7 mouse cellular contexts compared by ENCODE assay signal in genomic region chr3:69318131-69318951, GRCm38 (mm10). TPM values are rescaled to one million over a fixed set of nuclear protein-coding genes. Genes with fewer than 3 reads are reported as not detected.
A peak's percentile ranks its signal among the peaks of the same experiment; 100 is the strongest.
DNase-seq lines count a peak whose midpoint lies in the region; ATAC-seq and TF ChIP-seq lines count a peak whose summit lies in the region.

No protein-coding gene starts in this region.

- WGBS in hindbrain, embryonic 12.5 days: 6% methylated on average over 25 of the region's 25 CpGs
- WGBS in limb, embryonic 15.5 days: 3% methylated on average over 25 of the region's 25 CpGs
- 5% methylated on average over 25 of the region's 25 CpGs for WGBS in midbrain, postnatal 0 days
- 10% methylated on average over 25 of the region's 25 CpGs for WGBS in thymus, adult 2 months

- no peak for TF ChIP-seq CTCF in midbrain, postnatal 0 days (IDR thresholded peaks at IDR 0.05)
- TF ChIP-seq CTCF in thymus, adult 2 months (IDR thresholded peaks at IDR 0.05; ENCODE audit: borderline replicate concordance, control insufficient read depth, extremely low read depth, insufficient read depth, low read length, poor library complexity): no peak

- DNase-seq in ES-E14 (ENCODE audit: low read depth, low spot score): no peak
- peak; percentile 24 to 30 for DNase-seq in adrenal gland, postnatal 36 days
- DNase-seq in midbrain, postnatal 0 days (ENCODE audit: low spot score): no peak
- DNase-seq in thymus, adult 2 months: peak; percentile 10

- H3K4me2 ChIP-seq in hindbrain, embryonic 12.5 days (replicated peaks): peak overlapping the region; percentile 95
- peak overlapping the region; percentile 96 for H3K4me2 ChIP-seq in limb, embryonic 15.5 days
- peak overlapping the region; percentile 87 for H3K4me2 ChIP-seq in midbrain, postnatal 0 days (ENCODE audit: low read depth, low read length, poor library complexity, severe bottlenecking)

- H3K9ac ChIP-seq in ES-E14 (ENCODE audit: insufficient read depth, low read depth, low read length, poor library complexity, severe bottlenecking): no peak overlapping the region
- H3K9ac ChIP-seq in hindbrain, embryonic 12.5 days: peak overlapping the region; percentile 88
- H3K9ac ChIP-seq in limb, embryonic 15.5 days: peak overlapping the region; percentile 29; the same call in 1 of the 2 replicates
- peak overlapping the region; percentile 79; the same call in 1 of the 2 replicates for H3K9ac ChIP-seq in midbrain, postnatal 0 days (replicated peaks; ENCODE audit: low read length, poor library complexity, severe bottlenecking)

- peak; percentile 61 for ATAC-seq in erythroid progenitor cell, adult 5-6 weeks (replicated peaks; ENCODE audit: low FRiP score, poor library complexity, severe bottlenecking)
- no peak for ATAC-seq in hindbrain, embryonic 12.5 days (ENCODE audit: low FRiP score)
- no peak for ATAC-seq in limb, embryonic 15.5 days (ENCODE audit: insufficient number of reproducible peaks, low FRiP score, low TSS enrichment, low read depth)
- no peak for ATAC-seq in midbrain, postnatal 0 days (ENCODE audit: low FRiP score)

- H3K36me3 ChIP-seq in ES-E14 (ENCODE audit: control insufficient read depth, insufficient read depth, low read length, poor library complexity, severe bottlenecking): no peaks in the 10 kb centered on the region
- H3K36me3 ChIP-seq in hindbrain, embryonic 12.5 days: no peaks in the 10 kb centered on the region
- H3K36me3 ChIP-seq in limb, embryonic 15.5 days: no peaks in the 10 kb centered on the region
- no peaks in the 10 kb centered on the region for H3K36me3 ChIP-seq in midbrain, postnatal 0 days (ENCODE audit: insufficient read depth, low read length)
- H3K36me3 ChIP-seq in thymus, adult 2 months (ENCODE audit: control insufficient read depth, insufficient read depth, low read length): no peaks in the 10 kb centered on the region

- H3K27ac ChIP-seq in ES-E14 (ENCODE audit: insufficient read depth, low read depth, low read length, poor library complexity, severe bottlenecking): no peak overlapping the region; the same call in 1 of the 2 replicates
- no peak overlapping the region for H3K27ac ChIP-seq in hindbrain, embryonic 12.5 days
- H3K27ac ChIP-seq in limb, embryonic 15.5 days: no peak overlapping the region
- no peak overlapping the region for H3K27ac ChIP-seq in midbrain, postnatal 0 days (ENCODE audit: low read depth, low read length)
- H3K27ac ChIP-seq in thymus, adult 2 months (ENCODE audit: control insufficient read depth, insufficient read depth, low read length): no peak overlapping the region

- TF ChIP-seq POLR2A in thymus, adult 2 months (IDR thresholded peaks at IDR 0.05; ENCODE audit: control insufficient read depth, extremely low read depth, insufficient read depth, low read length, poor library complexity): no peak

- H3K4me1 ChIP-seq in ES-E14 (ENCODE audit: control insufficient read depth in 2 of 2, insufficient read depth in 2 of 2, low read length in 2 of 2, poor library complexity in 1 of 2): peaks cover 2% of the 10 kb centered on the region in 2 experiments
- peaks cover 32% of the 10 kb centered on the region for H3K4me1 ChIP-seq in hindbrain, embryonic 12.5 days
- H3K4me1 ChIP-seq in limb, embryonic 15.5 days: peaks cover 19% of the 10 kb centered on the region
- peaks cover 10% of the 10 kb centered on the region; the same call in 1 of the 2 replicates for H3K4me1 ChIP-seq in midbrain, postnatal 0 days (ENCODE audit: insufficient read depth, low read length)
- peaks cover 18% of the 10 kb centered on the region for H3K4me1 ChIP-seq in thymus, adult 2 months (replicated peaks; ENCODE audit: control insufficient read depth, insufficient read depth, low read length)

- no peaks in the 10 kb centered on the region for H3K9me3 ChIP-seq in ES-E14 (ENCODE audit: control insufficient read depth, insufficient read depth, low read depth, low read length)
- no peaks in the 10 kb centered on the region for H3K9me3 ChIP-seq in hindbrain, embryonic 12.5 days (replicated peaks)
- no peaks in the 10 kb centered on the region for H3K9me3 ChIP-seq in limb, embryonic 15.5 days
- H3K9me3 ChIP-seq in midbrain, postnatal 0 days (ENCODE audit: low read length): no peaks in the 10 kb centered on the region

- H3K27me3 ChIP-seq in hindbrain, embryonic 12.5 days: no peaks in the 10 kb centered on the region
- no peaks in the 10 kb centered on the region for H3K27me3 ChIP-seq in limb, embryonic 15.5 days
- no peaks in the 10 kb centered on the region for H3K27me3 ChIP-seq in midbrain, postnatal 0 days (ENCODE audit: insufficient read depth, low read length)
- H3K27me3 ChIP-seq in thymus, adult 2 months (ENCODE audit: control insufficient read depth, insufficient read depth, low read length): peaks cover 6% of the 10 kb centered on the region; the same call in 1 of the 2 replicates

- in situ Hi-C loops in ES-E14 (cut with MboI; ENCODE audit: low sequenced_read_pairs in 2 of 2, unreplicated experiment in 2 of 2): no loop called here

- peak overlapping the region; percentile 80 to 97; a peak in 2 of 4 replicates for H3K4me3 ChIP-seq in ES-E14 (ENCODE audit: insufficient read depth in 1 of 2, low read depth in 1 of 2, low read length in 2 of 2, poor library complexity in 1 of 2, severe bottlenecking in 1 of 2)
- peak overlapping the region; percentile 76 for H3K4me3 ChIP-seq in hindbrain, embryonic 12.5 days
- peak overlapping the region; percentile 75 for H3K4me3 ChIP-seq in limb, embryonic 15.5 days
- H3K4me3 ChIP-seq in midbrain, postnatal 0 days (ENCODE audit: low read depth, low read length): peak overlapping the region; percentile 83
- peak overlapping the region; percentile 56; the same call in 1 of the 2 replicates for H3K4me3 ChIP-seq in thymus, adult 2 months (ENCODE audit: control insufficient read depth, insufficient read depth, low read length)

TF ChIP-seq in ES-E14, 5 proteins besides CTCF, POLR2A, EP300 and RAD21:
- no peak for TF ChIP-seq CHD2 (IDR thresholded peaks at IDR 0.05; ENCODE audit: low read depth, low read length)
- TF ChIP-seq ZC3H11A (IDR thresholded peaks at IDR 0.05; ENCODE audit: borderline replicate concordance, low read depth, low read length): no peak

RNA-seq across cellular contexts. Expression of gene Ppm1l, which starts 1.7 kb away (rescaled TPM):
- total RNA-seq in ES-E14 (2012; rRNA removed): 5.2 and 5.6 TPM in 2 replicates
- total RNA-seq in adrenal gland, postnatal 36 days (2021): 10 to 100 TPM; 13.5 to 15.9 TPM
- total RNA-seq in erythroid progenitor cell, adult 5-6 weeks (2015; ENCODE audit: low replicate concordance): 27.2 and 28.5 TPM in 2 replicates
- 29.4 and 32.6 TPM in 2 replicates for total RNA-seq in erythroid progenitor cell, adult 5-6 weeks (2017; ENCODE audit: low replicate concordance)
- 23.3 and 26.9 TPM in 2 replicates for polyA plus RNA-seq in hindbrain, embryonic 12.5 days (2016; fragmentation: Nextera tagmentation; extraction: Ambion mirVana)
- 9.6 and 10.5 TPM in 2 replicates for polyA plus RNA-seq in limb, embryonic 15.5 days (2015; fragmentation: Nextera tagmentation; extraction: Ambion mirVana)
- 31.3 and 31.8 TPM in 2 replicates for total RNA-seq in midbrain, postnatal 0 days (2014; rRNA removed)
- polyA plus RNA-seq in midbrain, postnatal 0 days (2015; fragmentation: Nextera tagmentation; extraction: Ambion mirVana): 17.8 and 20.1 TPM in 2 replicates
- 2.3 and 2.6 TPM in 2 replicates for polyA plus RNA-seq in thymus, adult 2 months (2012; rRNA removed)

Comparison
In these comparisons a context has a peak if more than half of its experiments do, and no peak if none do; other contexts are left out.
1. DNase-seq: peak in adrenal gland, postnatal 36 days (2 of 2) and thymus, adult 2 months (single experiment); none in ES-E14 (single experiment) and midbrain, postnatal 0 days (single experiment).
2. Peak in every context shown above with its lines, with median percentiles within 50 percentile points of each other: H3K4me3 ChIP-seq and H3K4me2 ChIP-seq.